Mouse (Mus musculus) urinary bladder, postnatal 25 days (tissue): ENCODE data around the gene Eci1.
"Not testable (repeated sequence)": the region's sequence is repeated elsewhere in the genome, so short reads cannot be mapped to it uniquely, and the experiment has no call there.

Experiments
- DNase-seq: peaks from one replicate; pipeline ENCODE4 v3.0.0; 2022; ENCODE audit warnings: low spot score

The Eci1 gene

DNA sequence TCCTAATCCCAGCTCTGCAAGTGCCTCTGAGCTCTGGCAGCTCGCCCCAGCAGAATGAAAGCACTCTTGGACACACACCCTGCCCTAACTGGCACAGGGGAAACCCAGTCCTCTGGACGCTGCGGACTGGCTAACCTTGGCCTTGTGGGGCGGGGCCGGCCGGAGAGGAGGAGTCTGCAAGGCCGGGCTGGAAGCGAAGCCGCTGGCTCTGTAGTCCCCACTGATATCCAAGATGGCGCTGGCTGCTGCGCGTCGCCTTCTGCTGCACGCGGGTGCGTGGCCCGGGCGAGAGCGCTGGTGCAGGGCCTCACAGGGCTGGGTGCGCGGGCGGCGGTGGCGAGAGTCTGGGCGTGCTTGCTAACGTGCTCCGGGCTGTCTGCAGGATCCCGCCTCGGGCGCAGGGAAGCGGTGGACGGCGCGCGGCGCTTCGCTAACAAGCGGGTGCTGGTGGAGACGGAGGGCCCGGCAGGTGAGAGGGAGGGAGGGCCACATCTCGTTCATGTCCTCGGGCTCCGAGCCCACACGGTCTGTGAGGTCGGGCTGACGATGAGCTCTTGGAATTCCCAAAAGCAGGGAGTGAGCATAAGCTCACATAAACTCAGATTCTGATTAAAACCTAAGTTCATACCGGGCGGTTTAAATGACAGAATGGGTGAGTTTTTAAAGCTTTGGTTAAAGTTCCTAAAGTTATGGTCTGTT is at the start of gene Eci1:
TSS of gene Eci1 (plus strand) at position 171 of the 699 bp plus-strand sequence.
- peak; percentile 87 for DNase-seq

DNA sequence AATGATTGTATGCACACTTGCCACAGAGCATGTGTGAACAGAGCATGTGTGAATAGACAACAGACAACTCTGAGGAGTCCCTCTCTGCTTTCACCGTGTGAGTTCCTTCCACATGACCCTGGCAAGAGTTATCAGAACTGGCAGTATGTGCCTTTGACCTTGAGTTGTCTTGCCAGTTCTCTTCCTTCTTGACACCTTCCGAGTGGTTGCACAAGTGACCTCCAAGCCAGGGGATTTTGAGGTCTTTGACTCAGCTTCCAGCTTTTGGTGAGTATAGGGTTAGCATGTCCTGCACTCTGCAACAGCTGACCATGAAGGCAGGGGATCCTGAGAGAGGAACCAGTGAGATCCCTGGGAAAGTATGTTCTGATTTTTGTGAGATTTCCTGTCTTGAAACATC is 47.9 kb upstream of the Eci1 start:
- no peak for DNase-seq

DNA sequence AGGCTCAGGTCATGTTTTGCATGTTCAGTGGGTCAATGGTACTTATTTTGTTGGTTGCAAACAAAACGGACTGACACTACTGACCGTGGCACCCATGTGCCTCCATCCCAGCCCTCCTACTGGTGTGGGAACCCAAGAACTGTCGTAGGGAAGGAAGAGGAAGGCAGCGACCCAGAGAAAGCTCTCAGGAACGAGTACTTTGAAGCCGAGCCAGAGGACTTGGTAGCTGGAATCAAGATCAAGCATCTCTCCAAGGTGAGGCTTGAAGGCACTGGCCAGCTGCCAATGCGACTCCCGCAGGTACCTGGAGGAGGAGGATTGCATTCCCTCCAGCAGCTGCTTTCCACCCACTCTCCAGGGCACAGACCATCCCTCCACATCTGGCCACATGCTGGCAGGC is 42.7 kb upstream of the Eci1 start:
- no peak for DNase-seq

DNA sequence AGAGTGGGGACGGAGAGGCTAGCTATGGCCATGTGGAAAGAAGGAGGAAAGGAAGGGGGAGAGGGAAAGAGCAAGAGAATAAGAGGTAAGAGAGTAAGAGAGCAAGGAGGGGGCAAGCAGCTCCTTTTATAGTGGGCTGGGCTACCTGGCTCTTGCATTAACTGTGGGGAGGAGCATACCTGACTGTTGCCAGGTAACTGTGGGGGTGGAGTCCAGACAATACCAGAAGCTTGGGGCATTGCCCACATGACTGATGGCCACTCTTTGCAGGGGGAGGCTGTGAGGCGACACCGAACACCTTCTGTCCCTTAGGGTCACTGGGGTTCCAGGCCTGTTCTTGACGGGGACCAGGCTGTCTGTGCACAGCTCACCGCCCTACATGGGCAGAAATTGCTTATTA is 37.7 kb upstream of the Eci1 start:
- DNase-seq = no peak

DNA sequence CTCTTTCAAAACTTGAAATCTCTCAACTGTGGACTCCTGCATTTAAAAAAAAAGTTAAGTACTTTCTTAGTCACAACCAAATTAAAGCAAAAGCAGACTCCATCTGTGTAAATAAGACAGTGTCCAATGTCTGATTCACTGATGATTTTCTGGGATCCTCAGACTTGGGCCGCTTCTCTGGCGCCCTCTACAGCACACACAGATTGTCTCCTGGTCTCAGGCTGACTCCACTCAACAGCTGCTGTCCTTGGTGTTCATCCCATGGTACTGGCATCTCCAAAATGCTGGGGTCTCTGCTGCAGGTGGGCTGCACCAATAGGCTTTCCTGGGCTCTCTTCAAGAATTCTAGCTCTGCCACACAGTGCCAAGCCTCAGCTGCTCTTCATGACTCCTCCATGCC is 36.6 kb upstream of the Eci1 start:
- peak; percentile 39 for DNase-seq

DNA sequence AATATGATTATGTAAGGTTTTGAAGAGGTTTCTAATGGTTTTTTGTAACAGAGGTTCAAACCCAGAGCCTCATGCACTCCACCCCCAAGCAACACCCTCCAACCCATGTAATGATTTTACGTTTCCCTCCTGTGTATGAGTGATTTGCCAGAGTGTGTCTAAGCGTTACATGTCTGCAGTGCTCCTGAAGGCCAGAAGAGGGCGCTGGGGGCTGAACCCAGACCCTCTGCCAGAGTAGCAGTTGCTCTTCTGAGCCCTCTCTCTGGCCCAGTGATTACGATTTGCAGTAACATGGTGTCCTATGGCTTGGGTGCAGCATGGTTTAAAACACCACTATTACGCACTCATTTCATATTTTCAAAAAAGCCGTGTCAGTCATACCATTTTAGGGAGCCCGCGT is 35.3 kb upstream of the Eci1 start:
- DNase-seq = no peak

DNA sequence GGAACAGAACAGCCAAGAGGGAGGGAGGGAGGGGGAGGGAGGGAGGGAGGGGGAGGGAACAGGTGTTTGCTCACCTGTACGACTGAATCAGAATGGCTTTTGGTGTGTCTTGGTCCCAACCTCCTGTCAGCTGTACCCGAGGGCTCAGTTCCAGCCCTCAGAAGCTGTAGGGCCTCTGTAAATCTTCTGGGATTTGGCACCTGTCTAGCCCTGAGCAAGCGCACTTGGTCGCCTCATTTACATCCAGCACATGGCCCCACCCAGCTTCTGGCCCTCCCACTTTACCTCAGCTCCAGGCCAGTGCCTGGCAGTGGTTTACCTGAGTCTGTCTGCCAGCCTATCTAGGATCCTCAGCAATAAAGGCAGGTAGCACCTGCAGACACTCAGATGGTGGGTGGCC is 32.9 kb upstream of the Eci1 start:
- no peak for DNase-seq

DNA sequence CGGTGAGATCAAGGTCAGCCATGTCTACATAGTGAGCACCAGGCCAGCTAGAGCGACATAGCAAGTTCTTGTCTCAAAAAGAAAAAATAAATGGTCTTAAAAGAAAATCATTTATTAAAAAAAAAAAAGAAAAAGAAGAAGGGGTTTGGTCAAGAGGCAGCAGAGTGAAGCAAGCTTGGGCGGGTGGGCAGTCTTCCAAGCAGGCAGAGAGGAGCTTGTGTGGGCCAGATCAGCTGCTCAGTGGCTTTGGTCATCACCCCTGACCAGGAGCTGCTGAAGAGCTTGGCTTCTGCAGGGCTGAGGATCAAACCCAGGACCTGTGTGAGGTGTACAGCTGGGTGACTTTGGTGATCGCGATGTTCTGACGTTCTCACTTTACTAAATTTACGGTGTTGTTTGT is 32.0 kb upstream of the Eci1 start:
- no peak for DNase-seq

DNA sequence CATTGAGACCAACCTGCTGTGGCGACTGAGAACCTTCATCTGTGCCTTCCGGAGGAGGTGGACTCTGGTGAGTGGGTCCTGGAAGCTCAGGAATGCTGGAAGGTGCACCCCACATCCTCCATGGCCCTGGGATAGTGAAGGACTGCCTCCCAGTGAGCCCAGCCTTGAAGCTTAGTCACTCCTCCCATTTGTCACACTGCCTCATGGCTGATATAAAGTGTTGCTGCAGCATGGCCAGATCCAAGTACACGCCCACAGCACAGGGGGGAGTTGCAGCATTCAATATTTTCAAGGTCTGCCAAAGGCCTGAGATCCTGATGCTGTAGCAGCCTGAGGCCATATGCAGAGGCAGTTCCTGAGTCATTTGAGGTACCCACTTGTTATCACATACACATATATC is 24.1 kb upstream of the Eci1 start:
- no peak for DNase-seq

DNA sequence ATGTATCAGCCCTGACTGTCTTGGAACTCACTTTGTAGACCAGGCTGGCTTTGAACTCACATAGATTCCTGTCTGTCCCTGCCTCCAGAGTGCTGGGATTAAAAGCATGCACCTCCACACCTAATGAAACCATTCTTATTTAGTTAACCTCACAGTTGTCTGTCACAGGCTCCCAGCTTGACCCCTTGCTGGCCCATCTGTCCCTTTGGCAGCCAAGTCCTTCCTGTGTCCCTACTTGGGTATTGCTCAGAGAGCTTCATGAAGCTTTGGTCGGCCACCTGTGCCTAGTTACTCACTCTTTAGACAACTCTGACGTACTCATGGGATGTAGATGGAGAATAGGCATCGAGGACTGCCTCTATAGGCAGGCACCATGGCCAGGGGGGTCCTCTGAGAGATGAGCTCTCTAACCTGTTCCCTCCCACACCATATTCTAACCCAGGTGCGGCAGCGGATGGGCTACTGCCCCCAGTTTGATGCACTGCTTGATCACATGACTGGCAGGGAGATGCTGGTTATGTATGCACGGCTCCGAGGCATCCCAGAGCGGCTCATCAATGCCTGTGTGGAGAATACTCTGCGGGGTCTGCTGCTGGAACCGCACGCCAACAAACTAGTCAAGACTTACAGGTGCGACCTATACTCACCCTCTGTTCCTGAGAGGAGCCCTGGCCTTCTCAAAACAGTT is 19.2 kb upstream of the Eci1 start:
- DNase-seq = no peak

DNA sequence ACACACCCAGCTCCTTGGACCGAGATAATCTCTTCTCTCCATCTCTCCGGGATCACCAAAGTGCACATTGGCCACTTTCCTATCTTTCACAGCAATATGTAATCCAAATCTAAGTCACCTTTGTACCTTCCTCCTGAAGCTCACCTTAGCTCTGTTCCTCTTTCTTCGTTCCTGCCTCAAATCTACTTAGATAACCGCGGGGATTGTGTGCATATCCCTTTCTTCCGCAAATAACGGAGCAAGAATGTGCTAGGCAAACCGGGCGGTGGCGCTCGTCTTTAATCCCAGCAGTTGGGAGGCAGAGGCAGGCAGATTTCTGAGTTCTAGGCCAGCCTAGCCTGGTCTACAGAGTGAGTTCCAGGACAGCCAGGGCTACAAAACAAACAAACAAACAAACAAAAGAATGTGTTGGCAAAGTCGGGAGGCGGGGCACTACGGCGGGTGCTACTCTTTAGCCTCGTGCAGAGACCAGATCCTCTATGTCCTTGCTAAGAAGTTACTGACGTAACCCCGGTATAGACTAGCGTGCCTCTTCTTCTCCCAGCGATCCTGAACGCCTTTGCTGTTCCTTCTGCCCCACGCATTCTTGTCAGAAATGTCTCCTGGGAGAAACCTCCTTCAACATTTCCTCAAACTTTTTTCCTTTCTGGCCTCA is 12.8 kb upstream of the Eci1 start:
- DNase-seq = no peak

DNA sequence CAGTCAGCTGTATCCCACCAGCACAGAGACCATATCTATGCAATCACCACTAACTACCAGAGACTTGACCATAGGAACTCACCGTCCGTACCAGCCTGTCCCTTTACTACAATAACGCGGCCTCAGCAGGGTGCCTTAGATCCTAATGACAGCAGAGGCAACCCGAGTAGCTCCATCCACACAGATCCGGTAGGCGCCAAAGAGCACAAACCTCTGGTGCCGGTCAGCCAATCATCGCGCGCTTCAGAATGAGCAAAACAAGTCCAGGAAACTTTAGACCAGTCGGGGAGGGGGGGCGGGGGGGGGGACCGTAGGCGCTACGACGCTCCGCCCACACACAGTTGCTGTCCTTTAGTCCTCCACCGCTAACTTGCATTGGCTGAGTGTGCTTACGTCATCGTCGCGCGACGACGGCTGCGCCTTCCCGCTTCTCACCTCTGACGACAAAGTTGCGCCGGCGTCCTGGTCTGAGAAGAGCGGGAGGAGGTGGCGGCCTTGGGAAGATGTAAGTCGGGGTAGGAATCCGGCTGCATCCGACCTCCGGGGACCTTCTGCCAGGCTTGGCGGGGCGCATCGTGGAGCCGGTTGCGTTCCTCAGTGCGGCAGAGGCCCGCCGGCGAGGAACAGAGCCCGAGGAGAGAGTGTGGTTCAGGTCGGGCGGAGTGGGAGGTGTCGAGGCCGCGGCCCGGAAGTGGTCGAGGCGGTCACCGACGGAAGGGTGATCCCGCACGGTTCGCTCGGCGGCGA is 12.0 kb upstream of the Eci1 start, which contains the start of gene Rnps1:
TSS of gene Rnps1 (plus strand) at position 336 of the 747 bp plus-strand sequence.
- DNase-seq = peak; percentile 82

DNA sequence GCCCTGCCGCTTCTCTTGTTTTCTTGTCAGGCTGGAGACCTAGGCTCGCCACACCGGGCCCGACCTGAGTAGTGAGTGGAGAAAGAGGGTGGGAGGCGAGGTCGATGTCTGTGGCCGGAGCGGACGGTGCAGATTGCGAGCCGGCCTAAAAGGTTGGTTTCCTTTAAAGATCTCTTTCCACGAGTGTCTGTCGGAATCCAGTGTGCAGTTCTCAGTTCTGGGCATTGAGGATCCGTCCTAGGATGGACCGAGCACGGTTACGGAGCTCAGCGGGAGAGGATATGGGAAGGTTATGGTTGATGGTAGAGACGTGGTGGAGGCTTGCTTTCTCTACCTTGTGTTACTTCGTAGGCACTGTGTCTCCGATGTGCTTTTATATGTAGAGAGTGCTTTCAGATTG is 11.4 kb upstream of the Eci1 start:
- no peak for DNase-seq

DNA sequence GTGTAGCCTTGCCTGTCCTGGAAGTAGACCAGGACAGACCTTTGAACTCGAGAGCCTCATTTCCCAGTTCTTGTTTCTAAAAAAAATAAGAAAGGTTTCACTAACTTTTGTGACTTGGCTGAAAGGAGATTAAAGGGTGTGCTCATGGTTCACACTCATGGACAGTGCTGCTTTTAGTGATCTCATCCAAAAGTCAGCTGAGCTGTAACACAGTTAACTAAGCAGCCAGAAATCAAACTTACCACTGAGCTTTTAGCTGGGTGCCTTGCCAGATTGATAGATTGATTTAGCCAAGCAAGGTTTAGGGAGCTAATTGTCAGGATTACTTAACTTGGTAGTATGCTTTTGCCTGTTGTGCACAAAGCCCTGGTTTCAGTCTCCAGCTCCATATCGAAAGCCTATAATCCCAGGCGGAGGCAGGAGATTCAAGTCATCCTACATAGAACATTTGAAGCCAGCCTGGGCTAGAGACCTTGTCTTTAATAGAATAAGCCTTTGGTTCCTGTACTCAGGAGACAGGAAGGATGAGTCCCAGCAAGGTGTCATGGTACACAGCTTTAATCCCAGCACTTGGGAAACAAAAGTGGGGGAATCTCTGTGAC is 10.3 kb upstream of the Eci1 start:
- no peak for DNase-seq

DNA sequence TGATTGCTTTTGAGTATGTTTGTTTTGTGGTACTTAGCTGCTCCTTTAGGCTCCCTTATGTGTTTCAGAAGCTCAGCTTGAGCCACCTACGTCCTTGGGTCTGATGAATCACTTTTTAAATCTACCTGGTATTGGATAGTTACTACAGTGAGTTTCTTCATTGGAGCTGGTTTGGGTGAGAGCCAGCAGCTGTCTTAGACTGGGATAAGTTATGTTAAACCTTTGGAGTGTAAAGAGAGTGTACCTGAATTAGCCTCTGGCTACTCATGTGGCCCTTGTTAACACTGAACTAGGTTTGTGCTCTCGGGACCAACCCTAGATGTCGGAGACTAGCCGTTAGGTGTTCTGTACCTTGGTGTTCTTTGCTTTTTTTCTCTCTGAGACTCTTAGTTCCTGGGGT is 3.3 kb upstream of the Eci1 start:
- no peak for DNase-seq

DNA sequence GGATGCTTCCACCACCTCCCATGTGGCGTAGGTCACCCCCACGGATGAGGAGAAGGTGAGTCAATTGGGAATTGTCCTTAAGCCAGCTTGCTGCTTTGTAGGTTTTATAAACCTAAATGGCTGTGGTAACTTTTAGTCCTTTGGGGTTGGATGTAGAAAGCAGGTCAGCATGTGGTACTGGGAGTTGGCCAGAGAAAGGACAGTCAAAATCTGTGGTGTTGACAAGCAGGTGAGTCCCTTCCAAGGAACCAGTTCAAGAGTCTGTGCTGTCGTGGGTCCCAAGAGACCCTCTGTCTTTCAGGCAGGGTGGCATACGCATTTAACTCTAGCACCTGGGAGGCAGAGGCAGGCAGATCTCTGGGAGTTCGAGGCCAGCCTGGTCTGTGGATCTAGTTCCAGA is 2.0 kb upstream of the Eci1 start:
- no peak for DNase-seq

DNA sequence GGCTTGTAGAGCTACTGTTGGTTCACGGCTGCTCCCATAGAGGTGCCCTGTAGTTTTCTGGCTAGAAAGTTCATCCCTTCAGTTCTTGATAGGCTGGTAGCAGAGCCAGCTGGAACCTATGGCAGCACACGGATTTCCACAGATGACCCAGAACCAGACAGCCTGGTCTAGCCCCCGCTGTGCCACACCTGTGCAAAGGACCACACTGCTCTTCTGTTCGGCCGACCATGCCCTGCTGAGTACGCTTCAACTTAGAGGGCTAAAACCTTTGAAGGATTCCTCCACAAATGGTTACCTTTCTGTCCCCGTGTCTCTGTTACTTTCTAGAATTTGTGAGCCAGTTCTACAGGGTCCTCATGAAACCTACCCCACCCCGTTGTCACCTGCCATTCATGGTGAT is 1.1 kb upstream of the Eci1 start:
- DNase-seq = not testable (repeated sequence)

DNA sequence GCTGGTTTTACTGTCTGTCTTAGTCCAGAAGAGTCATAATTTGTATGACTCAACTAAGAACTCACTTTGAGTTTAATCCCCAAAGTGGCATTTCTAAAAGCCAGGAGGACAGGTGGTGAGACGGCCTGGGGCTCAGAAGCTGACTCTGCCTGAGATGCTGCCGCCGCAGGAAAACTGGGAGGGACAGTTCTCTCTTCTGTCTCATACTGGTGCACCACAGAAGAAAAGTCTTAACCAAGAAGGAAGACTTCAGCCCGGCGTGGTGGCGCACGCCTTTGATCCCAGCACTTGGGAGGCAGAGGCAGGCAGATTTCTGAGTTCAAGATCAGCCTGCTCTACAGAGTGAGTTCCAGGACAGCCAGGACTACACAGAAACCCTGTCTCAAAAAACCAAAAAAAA is 536 bp upstream of the Eci1 start:
- DNase-seq = no peak

DNA sequence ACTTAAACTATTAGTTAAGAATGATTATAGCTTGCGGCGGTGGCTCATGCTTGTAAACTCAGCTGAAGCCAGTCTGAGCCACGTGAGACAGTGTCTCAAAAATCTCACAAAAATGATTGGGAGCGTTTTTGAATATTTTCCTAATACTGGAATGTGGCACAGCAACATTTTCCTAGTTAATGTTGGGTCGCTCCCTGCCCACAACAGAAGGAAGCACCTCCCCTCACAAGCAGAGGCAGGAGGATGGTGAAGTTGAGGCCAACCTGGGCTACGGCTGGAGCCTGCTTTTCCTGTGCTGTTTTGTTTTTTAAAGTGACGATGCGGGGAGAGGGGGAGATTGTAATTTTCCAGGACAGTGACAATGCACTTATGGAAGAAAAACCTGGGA is 723 bp downstream of the Eci1 start:
- no peak for DNase-seq

DNA sequence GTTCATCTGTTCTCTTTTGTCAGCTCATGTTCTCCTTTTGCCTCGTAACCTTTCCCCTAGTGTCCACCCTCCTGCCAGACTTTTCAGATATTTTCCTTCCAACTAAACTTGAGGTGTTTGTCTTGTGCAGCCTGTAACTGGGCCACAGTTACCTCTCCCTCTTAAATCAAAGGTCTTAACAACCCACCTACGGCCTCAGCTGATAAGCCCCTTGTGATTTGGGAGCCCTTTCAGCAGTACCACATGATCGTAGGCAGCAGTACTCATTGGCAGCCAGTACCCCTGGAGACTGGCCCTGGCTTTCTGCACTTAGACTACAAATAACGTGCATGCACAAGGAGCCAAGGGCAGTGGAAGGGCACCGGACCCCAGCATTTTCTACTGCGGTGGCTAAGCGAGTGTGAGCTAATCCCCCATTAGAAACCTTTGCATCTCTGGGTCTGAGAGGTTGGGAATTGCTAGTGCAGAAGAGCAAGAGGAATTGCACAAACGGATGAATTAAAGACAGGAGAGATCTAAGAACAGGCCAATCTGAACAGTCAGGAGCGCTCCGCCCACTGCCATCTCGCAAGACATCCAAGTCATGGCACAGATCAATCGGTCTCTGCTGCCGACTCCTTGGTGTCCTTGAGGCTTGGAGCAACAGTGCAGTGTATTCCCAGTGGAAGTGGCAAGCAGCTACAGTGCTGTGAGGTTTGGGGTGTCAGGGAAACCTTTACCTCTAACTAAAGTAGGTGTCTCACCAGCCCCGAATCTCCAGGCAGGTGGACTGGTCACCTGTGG is 3.0 kb downstream of the Eci1 start:
- no peak for DNase-seq

DNA sequence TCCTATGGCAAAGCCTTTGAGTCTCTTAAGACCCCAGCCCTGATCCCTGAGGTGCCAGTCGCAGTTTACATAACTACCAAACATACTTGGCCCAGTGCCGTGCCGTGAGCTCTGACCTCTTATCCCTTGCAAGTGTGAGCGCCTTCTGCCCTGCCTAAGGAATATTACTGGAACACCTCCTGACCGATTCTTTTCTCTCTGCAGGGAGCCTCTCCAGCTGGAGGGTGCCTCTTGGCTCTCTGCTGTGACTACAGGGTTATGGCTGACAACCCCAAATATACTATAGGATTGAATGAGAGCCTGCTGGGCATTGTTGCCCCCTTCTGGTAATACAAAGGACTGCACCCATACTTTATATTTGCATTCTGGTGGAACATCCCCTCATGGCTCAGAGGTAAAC is 10.6 kb downstream of the Eci1 start:
- DNase-seq = no peak

DNA sequence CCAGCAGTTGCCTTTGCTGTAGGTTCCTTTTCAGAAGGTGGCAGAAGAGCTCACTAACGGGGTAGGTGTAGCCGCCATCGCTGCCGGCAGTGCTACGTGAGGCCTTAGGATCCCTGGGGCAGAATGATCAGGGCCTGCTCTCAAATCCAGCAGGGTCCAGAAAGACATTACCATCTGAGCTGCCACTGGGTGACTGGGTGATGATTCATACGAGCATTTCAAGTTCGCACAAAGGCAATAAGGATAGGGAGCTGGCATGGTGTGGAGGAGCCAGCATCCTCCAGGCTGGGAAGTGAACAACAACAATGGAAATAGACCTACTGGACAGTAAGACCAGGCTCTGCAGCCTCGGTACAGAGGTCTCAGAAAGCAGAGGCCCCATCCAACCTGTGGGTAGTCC is 13.9 kb downstream of the Eci1 start:
- no peak for DNase-seq
